Mouse (Mus musculus) lung, adult 2 months (tissue): ENCODE measurements at regions not wholly inside any gene's neighbourhood (a gene's known extent, or its start where the extent isn't known, plus 50 kb on each side); places are given as distances from the start of the nearest gene placed in this dataset.

Experiments
- CTCF ChIP-seq: fragments of 200-500 bp; IDR thresholded peaks from 2 replicates; pipeline ENCODE4 v1.5.1; 2011; ENCODE audit warnings: mild to moderate bottlenecking, low read length, control low read depth; ENCODE audit not compliant: insufficient read depth
- POLR2A ChIP-seq: fragments of 200-500 bp; IDR thresholded peaks from 2 replicates; pipeline ENCODE4 v1.6.1; 2011; ENCODE audit warnings: low read depth, mild to moderate bottlenecking, control low read depth, low read length, borderline replicate concordance; ENCODE audit errors: extremely low read depth

GRCm38 (mm10) chr16:30842831-30843230, 238.4 kb downstream of the Xxylt1 start:
- TF ChIP-seq POLR2A, result no peak
- TF ChIP-seq CTCF, result no peak
